Mouse (Mus musculus) urinary bladder, adult 18-20 months (tissue): ENCODE measurements at regions not wholly inside any gene's neighbourhood (a gene's known extent, or its start where the extent isn't known, plus 50 kb on each side); places are given as distances from the start of the nearest gene placed in this dataset.

Experiments used
- DNase-seq, 2 experiments: peaks; one replicate each; pipeline ENCODE4 v3.0.0; 2022; ENCODE audit warnings: low spot score in 2 of 2, mixed read lengths in 2 of 2

DNA sequence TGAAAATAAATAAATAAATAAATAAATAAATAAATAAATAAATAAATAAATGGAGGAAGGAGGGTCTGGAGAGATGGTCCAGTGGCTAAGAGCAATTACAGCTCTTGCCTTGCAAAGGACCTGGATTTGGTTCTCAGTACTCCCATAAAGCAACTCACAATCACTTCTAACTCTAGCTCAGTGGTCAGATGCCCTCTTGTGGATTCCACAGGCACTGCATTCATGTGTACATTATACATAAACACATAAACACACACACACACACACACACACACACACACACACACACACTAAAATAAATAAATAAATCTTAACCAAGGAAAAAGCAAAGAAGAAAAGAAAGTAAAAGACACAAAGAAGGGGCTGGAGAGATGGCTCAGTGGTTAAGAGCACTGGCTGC lies 74.2 kb upstream of the Dhx40 start:
- no peak for DNase-seq

DNA sequence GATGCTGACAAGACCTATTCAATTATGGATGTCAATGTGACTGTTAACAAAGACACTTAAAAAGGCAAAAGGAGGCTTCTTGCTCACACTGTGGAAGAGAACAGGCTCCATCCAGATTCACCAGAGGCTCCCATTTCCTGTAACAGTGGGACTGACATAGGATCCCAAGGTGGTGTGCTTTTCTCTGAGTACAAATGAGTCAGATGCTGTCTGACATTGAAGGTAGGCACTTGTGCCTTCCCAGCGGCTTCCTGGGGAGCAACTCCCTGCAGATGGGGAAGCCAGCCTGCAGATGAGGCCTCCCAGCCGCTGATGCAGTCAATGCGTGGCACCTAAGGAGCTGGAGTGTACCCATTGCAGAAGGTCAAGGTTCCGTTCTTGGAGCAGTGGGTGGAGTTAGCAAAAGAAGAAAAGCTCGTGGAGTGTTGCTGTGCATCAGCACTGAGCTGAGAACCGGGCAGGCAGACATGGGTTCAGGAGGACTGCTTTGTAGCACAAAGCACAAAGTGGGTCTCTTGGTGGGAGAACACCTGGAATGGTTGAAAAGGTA lies 71.9 kb upstream of the Dhx40 start:
- no peak for DNase-seq

DNA sequence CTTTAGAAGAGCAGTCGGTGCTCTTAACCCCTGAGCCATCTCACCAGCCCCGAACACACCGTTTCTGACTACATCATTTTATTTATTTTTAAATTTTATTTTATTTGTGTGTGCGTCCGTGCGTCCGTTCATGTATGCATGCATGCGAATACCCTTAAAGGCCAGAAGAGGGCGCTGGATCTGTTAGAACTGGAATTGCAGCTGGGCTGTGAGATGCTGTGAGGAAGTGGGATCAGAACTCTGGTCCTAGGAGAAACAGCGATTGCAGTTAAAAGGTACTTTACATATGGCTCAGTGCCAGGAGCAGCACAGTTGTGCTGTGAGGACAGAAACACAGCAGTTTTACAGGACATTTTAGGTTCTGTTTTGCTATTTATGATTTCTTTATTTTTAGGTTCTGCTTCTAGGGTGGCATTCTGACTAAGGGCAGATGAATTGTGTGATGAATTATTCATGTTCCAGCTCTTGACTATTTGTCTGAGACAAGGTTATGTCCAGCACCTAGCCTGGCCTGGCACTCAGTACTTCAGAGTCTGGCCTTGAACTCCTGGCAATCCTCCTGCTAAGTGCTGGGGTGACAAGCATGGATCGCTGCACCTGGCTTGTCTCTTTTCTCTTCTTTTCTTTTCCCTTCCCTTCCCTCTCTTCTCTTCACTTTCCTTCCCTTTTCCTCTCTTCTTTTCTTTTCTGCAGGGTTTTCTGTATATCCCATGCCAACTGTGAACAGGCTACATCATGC lies 71.0 kb upstream of the Dhx40 start:
- no peak for DNase-seq

DNA sequence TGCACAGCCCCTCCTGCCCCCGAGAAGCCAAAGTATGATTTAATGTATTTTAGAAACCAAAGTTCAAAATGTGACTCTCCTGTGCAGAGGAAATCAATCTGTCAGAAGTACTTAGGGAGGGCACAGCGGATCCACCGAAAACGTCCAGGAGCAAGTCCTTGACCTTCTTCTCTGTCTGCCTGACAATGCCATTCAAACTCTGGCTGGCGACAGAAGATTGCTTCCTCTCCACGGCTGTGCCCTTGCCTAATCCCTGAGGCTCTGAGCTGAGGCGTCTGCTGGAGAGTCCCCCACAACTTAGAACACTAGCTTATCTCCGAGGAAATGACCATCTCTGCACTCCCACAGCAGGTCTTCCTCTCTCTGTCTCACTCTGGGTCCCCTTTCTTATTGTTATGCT lies 69.0 kb upstream of the Dhx40 start:
- no peak for DNase-seq

DNA sequence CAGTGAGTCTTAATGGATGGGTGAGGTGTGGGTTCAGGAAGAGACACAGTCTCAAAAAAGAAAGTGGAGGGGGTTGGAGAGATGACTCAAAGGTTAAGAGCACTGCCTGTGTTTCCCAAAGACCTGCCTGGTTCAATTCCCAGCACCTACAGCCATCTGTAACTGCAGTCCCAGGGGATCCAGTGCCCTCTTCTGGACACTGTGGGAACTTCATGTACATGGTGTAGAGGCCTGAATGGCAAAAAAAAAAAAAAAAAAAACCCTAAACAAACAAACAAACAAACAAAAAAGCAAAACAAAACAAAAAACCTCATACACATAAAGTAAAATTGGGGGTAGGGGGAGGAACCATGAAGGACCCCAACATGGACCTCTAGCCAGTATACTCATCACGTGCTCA lies 68.2 kb upstream of the Dhx40 start:
- DNase-seq, result no peak

DNA sequence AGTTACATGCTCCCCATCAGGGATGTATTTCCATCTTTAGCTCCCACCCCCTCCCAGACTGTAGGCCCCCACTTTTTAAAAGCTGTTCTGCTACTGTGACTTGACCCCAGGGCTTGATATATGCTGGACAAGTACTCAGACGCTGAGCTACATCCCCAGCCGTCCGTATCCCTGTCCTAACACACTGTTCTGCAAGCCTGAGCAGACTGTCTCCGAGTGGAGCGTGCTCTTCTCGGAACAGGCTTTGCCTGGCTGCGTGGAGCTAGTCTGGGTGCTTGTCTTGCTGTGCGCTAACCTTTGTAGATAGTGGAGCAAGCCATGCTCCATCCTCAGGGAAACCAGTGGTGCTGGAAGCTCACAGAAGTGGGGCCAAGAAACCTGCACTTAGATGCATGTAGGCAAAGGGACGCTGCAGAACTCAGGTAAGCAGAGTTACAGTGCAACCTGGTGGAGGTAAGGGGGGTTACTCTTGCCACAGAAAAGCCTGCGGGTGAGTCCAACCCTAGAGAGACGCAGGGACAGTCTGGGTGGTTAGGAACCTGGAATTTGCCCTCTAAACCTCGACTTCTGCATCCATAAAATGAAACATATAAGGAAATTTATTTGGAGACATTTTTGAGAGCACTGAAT lies 67.2 kb upstream of the Dhx40 start:
- DNase-seq, result peak in 1 of 2 experiments; percentile 45

DNA sequence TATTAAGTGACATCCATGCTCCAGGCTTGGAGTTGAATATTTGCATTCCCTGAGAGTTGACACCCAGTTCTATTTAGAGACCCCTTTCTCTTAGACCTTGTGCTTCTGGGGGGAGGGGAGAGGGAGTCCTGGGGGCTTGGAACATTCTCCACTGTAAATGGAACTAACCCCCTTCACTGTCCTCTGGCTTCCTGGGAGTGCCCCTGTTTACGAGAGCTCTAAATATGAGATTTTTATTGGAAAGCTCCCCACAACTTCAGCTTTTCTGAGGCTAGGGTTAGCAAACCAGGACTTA lies 65.8 kb upstream of the Dhx40 start:
- DNase-seq, result no peak

DNA sequence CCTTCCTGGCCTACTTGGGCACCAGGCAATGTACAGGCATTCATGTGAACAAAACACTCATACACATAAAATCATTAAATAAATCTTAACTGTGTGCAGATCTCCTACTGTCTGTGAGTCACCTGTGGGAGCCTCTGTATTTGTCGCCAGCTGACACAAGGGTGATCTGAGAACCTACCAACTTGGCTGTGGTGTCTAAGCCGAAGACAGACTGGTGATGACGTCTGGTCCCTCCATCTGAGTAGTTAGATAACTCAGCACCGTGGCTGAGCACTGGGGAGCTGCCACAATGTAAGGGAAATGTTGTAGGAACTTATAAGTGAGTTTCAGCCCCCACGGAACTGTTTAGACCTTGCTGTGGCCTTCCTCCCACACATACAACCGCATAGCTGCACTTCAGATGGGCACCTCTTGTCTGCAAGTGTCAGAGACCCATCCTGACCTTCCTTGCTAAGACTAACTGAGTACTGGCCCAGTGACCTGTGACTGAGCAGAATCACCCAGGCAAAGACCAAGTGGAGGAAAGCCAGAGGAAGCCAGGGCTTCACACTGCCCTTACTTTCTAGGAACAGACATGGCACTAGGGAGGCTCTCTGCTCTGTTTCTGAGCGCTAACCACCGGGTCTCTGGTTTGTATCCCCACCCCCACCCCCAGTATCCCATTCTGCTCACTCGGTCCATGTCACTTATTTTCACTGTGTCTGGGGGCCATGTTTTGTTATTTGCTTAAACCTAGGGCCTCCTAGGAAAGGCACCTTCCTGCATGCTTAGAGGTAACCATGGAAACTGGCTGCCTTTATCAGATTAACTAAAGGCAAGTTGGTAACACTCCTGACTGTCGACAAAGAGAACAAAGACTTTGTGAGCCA lies 65.2 kb upstream of the Dhx40 start:
- DNase-seq, result no peak

DNA sequence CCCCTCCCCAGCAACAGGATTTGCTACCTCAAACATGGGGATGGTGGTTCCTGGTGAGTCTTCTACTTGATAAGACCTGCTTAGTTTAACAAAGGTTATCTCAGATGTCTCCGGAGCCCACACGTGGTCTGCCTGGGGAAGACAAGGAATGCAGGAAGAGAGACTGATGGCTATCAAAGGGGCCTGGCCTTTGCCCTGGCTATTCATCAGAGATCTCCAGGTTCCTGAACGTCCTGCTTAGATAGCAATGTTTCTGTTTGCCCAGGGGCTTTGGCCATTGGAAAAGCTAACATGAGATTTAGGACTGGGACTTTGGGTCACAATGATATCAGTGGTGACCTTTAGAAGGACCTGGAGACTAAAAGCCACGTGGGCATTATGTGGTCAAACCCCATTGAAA lies 64.2 kb upstream of the Dhx40 start:
- peak in 1 of 2 experiments; percentile 58 for DNase-seq

DNA sequence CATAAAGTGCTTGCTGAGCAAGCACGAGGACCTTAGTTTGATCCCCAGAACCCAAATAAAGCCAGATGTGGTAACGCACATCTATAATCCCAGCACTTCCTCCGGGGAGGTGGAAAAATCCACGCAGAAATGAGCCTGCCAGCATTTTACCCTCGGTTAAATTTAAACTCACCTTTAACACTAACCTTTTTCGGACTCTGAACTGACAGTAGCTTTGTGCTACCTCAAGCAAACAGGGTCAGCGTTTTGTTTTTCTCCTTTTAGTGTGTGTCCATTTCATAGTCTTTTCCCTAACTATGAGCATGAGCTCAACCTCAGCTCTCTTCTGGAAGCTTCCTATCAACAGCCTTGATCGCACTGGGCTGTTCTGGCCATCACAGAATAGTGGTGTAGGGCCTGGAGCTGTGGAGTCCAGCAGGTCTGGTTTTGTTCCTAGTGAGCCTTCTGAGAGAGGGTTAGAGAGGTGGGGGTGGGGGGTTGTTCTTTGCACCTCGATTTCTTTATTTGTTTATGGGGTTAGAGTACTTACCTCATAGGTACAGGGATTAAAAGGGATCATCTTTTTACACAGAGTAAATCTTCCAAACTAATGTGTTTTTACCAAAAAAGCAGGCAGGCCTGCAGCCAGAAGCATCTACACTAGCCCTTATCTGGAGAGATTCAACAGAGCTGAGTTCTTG lies 63.1 kb upstream of the Dhx40 start:
- no peak for DNase-seq

DNA sequence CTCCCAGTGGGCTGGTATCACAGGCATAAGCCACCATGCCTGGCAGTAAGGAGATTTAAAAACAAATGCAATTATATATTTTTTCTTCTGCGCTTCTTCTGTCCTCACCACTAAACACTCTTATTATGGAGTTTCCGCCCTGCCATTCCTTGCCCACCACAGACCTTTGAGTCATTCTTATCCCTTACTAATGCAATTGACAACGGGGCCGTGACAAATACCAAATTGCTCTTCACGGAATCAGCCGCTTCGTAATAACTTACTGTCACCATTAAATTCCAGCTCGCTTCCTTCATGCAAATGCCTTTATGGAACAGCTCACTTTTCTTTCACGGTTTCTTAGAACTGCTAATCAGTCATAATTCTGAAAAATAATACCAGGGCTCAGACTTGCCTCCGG lies 59.4 kb upstream of the Dhx40 start:
- DNase-seq, result no peak

DNA sequence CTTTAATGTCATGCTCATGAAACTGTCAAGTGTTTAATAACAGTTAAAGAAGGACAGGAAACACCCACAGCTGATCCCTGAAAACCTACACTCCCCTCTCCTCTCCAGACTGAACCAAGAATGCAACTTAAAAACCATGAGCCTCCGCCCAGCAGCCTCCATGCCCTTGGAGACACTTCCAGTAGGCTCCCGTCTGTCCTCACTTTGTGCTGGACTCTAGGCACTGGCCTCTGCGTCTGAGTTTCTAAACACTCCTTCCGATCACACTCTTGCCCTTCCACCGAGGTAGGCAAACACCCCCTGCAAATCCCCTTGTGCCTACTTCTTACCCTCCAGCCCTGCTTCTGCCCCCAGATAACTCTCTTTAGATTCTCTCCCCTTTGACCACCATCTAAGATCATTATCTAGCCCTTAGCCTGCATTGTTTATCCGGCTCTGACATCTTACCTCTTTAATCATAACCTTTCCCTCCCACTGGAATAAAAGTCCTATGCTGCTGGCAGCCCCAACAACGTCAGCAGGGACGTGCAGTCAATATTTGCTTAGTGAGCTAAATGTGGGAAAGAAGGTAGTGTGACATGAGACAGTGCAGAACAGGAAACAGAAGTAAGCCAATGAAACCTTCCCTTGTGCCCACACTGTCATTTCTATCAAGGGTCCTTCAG lies 52.5 kb upstream of the Dhx40 start:
- DNase-seq, result peak; percentile 33 to 62

DNA sequence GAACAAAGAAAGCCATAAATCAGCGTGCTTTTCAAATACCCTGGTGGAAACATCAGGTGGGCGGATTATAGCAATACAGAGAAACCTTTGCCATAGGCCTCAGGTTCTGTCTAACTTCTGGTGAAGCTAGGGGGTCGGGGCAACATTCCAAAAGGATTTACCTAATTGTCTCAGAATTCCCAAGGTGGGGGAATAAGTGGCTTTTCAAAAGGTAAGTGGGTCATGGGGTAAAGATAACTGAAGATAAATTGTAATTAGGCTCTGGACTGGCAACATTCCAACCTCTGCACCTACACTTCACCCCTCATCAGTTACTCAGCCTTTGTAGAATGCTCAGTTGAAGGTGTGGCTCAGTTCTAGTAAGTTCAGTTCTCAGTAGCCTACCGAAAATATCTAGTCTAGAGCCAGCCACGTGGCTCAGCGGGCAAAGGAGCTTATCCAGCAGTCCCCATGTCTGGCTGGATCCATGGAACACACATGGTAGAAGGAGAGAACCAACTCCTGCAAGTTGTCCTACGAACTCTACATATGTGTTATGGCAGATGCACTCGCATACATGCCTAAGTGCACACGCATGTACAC lies 51.8 kb upstream of the Dhx40 start:
- DNase-seq, result no peak

DNA sequence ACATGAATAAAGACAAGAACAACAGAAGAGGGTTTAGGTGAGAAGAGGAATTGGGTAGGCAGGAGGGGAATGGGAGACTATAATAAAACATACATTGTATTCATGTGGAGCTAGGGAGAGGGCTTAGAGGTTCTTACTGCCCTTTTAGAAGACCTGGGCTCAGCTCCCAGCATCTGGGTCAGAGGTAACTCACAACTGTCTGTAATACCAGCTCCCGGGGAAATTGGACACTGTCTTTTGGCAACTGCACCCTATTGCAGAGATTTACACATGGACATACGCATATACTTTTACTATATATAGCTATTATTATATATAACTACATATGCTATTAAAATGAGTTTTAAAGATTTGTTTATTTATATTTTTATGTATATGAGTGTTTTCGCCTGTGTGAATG lies 50.7 kb upstream of the Dhx40 start:
- no peak for DNase-seq
